Mouse (Mus musculus): ENCODE measurements around the gene Gm8362.
"Not testable (repeated sequence)": the region's sequence is repeated elsewhere in the genome, so short reads cannot be mapped to it uniquely, and the experiment has no call there.

Gm8362 gene

GRCm38 (mm10) chr14:6774311-6774710 lies at the start of gene Gm8362:
Gene Gm8362, minus strand, starts transcription at chr14:6774411.
- DNase-seq (ENCODE audit: low read depth, low spot score), result not testable (repeated sequence)

GRCm38 (mm10) chr14:6823297-6823696 lies 49.1 kb upstream of the Gm8362 start:
- not testable (repeated sequence) for DNase-seq (ENCODE audit: low read depth, low spot score)

- not testable (repeated sequence) for DNase-seq (ENCODE audit: low read depth, low spot score)
Measured at GRCm38 (mm10) chr14:6757231-6757536, 17.0 kb downstream of the Gm8362 start.

DNA sequence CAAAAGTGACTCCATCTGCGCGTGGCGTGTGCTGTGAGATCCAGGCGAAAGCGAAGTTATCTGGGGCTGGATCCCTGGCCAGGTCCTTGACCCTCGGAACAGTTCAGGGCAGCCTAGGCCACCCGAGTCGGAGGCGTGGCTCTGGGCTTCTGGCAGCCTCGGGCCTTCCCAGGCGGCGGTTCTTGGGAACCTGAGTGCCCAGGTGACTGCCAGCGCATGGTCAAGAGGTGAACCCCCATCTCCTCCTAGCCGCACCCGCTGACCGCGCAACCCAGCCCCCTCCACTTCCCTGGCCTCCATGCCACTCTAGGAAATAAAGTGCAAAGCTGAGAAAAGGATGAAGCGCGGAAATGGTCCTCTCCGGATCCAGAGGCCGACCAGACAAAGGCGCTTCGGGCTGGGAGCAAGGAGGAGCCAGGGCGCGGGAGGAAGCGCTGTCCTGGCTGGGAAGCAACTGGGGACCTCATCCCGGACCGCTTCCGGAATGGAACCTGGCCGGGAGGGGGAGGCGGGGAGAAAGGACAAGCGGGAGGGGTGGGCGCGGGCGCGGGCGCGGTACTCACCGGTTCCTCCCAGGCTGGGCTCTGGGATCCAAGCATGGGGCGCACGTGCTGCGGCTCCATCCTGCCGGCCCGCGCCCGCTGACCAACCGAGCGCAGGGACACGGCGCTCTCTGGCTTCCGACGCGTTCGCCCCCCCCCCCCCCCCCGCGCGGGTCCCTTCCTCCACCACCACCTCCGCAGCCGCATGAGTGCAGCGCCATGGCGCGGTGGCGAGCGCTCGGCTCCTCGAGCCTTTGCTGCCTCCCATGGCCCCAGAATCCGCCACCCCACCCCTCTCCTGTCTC lies 17.6 kb downstream of the Gm8362 start:
- not testable (repeated sequence) for DNase-seq (ENCODE audit: low read depth, low spot score)

DNA sequence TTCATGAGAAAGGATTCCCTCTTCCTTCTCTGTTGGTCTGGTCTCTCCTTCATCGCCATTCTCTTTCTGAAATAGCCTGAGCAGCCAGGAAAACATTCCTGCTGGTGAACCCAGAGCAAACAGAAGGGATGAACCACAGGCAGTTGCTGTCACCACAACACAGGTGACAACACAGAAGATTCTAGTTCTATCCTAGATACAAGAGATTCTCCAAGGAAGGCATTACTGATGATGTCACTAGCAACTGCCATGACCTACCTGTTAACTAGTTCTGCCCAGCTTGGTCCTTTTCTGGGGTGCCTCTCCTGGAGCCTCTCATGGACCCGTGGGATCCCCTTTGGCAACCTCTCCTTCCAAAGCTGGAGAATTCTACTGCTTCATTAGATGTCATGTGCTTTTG lies 32.0 kb downstream of the Gm8362 start, which contains the start of gene Gm3636:
TSS of gene Gm3636 (minus strand) at position 101 of the 400 bp plus-strand sequence.
- DNase-seq (ENCODE audit: low read depth, low spot score), result not testable (repeated sequence)

DNA sequence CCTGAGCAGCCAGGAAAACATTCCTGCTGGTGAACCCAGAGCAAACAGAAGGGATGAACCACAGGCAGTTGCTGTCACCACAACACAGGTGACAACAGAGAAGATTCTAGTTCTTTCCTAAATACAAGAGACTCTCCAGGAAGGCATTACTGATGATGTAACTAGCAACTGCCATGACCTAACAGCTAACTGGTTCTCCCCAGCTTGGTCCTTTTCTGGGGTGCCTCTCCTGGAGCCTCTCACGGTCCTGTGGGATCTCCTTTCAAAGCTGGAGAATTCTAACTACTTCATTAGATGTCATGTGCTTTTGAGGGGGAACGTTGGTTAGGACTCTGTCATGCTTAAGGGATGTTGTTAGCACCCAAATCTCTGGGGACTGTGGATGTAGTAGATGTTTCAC lies 54.1 kb downstream of the Gm8362 start, which contains the start of gene Gm8050:
TSS of gene Gm8050 (minus strand) at position 101 of the 400 bp plus-strand sequence.
- not testable (repeated sequence) for DNase-seq (ENCODE audit: low read depth, low spot score)

All from WW6 (cell line).